Mouse (Mus musculus): Measurements from ENCODE around the gene Rims3.
A peak's percentile ranks its signal among the peaks of the same experiment; 100 is the strongest.

Rims3 gene

DNA sequence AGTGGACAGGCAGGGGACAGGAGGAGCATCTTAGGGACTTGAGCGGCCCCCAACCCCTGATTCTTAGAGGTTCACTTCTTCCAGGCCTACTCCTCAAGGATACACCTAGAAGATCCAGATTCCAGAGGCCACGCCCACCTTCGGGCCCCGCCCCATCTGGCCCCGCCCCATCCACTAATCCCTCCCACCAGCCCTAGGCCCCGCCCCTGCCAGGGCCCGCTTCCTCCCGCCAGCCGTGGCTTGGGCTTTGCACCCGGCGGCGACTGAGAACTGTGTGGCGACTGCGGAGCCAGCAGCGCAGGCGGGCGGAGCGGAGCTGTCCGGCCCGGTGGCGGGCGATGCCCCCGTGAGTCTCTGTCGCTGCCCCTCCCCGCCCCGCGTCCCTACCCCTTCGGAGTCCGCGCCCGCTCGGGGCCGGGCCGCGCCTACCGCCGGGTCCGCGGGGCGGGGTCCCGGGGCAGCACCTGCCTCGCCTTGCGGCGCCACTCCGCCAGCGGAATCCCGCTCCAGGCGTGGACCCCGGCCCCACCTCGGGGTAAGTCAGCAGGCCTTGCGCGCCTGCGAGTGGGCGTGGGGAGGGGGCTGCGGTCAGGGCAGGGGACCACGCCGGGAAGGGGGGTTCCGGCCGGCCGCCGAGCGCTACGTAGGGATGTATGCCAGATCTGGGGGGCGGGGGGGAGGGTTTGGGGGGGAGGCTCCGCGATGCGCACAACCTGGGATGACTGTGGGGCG is at the start of gene Rims3:
Rims3 (plus strand) TSS at position 229 of the 732 bp plus-strand sequence.
- DNase-seq (ENCODE audit: low spot score): peak; percentile 35

DNA sequence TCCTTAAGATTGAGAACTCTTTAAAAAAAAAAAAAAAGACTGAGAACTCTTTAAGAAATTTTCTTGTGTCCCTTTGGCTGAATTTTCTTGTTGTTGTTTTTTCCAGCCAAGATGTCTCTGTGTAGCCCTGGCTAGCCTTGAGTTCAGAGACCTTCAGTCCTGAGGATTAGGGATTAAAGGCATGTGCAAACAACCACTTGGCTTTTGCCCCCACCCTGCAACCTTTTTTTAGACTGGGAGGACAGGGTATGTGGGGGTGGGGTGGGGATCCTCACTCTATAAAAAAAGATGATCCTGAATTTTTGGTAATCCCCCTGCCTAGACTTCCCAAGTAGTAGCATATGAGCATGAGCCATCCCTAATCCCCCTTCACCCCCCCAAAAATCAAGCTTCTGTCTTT is 48.8 kb upstream of the Rims3 start:
- DNase-seq (ENCODE audit: low spot score): no peak

DNA sequence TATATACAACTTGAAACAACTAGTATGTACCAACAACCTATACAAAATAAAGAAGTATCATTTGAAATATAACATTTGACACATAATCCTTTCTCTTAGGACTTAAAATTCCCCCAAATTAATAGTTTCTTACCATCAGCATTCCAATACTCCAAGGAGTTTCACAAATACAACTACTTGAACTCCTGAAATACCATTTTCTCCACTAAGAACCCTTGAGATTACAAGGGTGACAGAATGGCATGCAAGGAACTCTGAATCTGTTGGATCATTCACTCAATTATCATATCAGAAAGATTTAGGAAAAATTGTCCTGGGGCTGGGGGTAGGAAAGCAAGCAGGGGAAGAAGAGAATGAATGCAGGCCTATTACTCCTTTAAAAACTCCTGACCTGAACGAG is 40.9 kb upstream of the Rims3 start:
- no peak for DNase-seq (ENCODE audit: low spot score)

DNA sequence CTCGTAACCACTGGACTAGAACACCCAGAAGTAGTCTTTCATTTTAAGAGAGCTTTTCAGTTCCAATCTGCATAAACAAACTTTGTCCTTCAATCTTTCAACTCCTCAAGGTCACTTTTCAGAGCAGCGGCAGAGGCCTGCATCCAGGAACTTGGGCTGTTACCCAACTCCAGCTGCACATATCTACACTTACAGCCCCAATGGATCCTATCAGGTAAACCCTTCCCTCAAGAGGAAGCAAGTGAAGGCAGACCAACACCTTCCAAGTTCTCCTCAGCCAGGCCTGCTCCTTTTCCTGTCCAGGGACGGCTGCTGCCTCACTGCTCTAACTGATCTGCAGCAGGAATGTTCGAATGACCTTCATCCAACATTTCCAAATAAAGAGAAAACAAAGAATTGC is 40.4 kb upstream of the Rims3 start:
- DNase-seq (ENCODE audit: low spot score): no peak

DNA sequence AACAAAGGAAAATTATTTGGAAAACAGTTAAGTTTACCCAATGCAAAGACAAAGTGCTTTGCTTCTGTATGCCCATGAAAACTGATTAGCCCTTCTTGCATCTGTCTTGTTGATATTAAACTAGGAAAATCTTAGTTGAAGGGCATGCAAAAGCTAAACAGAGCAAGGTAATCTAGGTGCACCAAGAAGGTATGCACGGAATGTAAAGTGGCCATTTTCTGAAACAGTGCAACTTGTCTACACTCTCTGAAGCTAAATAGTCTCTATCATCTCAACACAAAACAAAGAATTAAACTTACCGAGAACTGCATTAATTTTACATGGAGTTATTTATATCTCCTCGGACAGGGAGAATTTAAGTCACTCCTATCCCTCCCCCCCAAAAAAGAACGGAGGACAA is 39.5 kb upstream of the Rims3 start:
- DNase-seq (ENCODE audit: low spot score): no peak

DNA sequence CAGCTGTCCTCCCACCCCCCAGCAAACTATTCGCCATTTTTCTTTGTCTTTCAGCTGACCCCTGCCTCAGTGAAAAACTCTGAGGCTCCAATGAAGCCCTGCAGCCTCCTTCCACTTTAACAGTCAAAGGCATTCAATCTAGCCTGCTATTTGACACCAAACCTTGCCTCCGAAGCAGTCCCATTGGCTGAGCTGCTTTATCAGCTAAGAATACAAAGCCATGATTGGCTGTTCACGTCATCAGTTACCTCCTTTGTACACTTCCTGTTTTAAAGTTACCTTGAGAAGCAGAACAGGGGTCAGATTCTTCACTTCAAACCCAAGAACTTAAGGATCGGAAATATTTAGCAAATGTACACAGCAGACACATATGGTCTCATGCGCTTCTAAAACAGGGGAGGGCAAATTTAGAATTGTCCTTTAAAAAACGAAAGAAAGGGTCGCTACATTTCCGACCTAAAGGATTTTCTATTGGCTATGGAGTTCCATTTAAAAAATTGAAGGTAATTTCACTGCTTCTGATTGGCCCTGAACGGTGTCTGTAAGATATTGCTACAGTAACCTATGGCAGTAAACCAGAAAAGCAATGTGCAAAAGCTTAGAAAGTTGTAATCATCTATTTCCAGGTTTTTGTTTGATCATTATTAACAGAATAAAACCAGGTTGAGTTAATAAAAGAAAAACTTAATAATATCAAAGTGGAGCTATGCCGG is 38.8 kb upstream of the Rims3 start:
- peak; percentile 88 for DNase-seq (ENCODE audit: low spot score)

DNA sequence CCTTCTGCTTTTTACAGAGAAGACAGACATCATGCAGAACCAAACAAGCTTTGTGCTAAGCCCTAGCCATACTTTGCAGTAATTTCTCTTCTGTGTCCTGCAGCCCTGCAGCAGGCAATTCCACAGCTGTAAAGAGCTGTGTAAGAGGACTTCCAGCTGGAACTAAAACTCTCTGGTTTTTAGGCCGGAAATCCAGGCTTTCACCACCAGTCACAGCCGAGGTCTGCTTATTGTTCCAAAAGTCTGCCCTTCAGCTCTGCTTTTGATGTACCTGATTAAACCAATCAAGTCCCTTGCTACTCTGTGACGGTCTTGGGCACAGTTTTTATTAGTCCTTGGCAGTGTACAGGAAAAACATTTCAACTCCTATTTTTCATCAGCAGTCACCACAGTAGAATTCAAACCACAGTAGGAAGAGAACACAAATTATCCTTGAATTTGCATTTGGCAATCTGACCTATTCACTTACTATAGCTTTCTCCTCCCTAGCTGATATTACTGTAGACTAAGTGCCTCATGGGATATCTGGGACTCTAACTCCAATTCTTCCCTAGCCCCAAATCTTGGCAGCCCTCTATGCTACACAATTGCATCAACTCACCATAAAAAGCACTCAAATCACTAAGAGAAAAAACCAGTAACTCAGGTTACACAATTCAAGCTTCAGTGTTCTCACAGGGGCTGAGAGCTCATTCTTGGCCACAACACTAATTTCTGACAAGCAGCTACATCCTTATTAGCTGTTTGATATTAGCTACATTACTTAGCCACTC is 37.4 kb upstream of the Rims3 start:
- no peak for DNase-seq (ENCODE audit: low spot score)

DNA sequence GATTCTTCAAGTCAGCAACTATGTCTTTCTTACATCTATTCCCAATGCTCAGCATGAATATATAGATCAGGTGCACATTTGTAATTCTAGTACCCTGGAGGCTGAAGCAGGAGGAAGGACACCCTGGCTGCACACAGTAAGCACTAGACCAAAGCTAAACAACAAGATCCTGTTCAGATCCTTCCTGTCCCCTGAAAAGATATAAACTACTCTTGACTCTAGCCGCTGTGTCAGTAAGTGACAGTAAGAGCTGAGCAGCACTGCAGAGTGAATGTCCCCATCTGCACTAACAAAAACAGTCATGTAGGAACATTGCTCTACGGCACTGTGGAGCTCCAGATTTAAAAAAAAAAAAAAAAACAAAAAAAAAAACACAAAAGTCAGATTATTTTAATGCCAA is 36.7 kb upstream of the Rims3 start:
- DNase-seq (ENCODE audit: low spot score): no peak

DNA sequence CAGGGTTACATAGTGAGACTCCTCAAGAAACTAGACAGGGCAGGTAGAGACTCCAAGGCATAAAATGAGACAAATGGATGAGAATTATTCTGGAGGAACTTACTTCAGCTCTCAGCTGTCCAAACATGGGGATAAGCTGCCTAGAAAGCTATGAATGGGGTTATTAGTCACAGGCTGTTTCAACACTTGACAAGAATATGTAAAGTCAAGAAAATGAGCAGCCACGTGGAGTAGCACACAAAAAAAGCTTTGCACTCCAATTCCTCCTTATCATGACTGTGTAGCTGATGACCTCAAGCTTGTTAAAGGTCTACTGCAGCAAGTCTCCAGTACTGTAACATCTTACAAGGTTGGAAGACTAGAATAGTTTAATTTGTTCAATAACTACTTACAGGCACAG is 35.3 kb upstream of the Rims3 start:
- DNase-seq (ENCODE audit: low spot score): no peak

DNA sequence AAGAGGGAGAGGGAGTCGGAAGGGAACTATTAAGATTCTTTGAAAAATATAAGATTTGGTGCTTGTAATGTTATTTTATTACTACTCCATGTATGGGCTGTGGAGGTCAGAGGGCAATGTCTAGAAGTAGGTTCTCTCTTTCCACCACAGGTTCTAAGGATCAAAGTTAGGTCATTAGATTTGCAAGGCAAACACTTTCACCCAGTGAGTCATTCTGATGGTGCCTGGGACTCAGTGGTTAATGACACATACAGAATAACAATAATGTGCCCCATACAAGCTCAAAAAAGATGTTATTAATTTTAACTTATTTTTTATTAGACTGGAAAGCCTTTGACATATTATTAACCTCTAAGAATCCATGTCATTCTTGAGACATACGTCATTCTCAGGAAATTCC is 34.7 kb upstream of the Rims3 start:
- no peak for DNase-seq (ENCODE audit: low spot score)

DNA sequence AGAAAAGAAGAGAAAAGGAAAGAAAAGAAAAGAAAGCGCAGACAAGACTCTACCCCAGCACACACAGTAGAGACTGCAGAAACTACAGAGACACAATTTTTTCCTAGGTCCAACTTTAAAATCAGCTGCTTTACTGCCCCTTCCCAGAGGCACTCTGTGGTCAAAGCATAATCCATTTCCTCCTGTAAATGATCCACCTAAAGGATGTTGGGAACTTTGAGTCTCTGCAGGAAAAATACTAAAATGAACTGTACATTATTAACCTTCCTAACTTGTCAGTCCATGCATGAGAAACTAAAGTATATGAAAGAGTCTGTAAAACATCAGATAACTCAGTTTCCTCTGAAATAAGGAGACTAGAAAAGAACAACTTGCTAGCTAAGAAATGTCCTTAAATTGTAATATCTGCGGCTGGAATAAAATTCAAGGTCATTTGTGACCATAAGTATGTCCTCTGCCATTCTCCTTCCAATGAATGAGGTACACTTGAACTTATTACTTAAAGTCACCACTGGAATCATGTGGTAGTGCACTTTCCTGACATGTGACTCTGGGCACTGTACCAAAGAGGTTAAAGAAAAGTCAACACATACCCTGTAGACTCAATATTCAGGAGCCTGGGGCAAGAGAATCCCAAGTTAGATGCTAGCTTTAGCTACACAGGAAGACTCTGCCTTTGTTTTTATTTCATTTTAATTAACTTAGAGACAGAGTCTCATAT is 32.3 kb upstream of the Rims3 start:
- no peak for DNase-seq (ENCODE audit: low spot score)

DNA sequence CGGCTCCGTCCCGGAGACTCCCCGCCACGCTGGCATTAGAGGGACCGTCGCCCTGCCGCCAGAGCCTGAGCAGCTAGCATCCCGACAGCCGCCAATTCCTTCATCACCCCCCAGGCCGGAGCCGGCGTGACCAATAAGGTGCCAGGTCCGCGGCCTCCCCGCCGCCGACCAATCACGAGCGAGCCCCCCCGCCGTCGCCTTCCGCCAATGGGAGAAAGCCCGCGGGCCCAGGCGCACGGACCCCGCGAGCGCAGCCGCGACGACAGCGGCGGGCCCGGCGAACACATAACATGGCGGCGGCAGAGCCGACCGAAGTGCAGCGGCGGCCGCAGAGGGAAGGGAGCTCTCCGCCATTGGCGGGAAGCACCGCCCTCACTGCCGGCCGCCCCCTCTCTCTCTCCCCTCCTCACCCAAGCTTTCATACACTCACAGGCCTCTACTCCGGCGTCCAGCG is 29.5 kb upstream of the Rims3 start:
- DNase-seq (ENCODE audit: low spot score): peak; percentile 97

DNA sequence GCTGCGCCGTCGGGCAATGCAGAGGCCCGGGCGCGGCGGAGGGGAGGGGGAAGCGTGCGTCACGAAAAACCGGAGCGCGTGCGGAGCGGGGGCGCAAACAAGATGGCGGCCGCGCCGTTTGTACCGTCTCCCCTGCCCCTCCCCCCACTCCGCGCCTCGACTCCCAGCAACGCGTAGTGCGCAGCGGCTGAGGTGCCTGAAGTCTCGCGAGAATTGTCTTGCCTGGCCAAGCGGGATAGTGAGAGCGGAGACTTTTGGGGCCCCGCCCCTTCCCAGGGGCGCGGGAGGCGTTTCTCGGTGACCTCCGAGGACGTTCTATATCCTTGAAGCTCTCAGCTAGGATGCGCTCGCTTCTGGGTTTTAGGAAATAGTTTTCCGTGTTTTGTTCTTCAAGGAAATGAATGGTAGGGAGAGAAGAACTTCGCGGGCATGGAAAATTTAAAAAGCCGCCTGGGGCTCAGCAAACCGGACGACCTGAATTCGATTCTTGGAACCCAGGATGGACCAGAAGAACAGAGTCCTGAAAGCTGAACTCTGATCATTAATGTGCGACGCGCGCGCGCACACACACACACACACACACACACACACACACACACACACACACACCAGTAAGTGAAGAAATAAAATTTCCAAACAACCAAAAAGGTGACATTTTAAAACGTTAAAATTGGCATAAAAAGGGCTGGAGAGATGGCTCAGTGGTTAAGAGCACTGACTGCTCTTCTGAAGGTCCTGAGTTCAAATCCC is 28.9 kb upstream of the Rims3 start:
- peak; percentile 98 for DNase-seq (ENCODE audit: low spot score)

DNA sequence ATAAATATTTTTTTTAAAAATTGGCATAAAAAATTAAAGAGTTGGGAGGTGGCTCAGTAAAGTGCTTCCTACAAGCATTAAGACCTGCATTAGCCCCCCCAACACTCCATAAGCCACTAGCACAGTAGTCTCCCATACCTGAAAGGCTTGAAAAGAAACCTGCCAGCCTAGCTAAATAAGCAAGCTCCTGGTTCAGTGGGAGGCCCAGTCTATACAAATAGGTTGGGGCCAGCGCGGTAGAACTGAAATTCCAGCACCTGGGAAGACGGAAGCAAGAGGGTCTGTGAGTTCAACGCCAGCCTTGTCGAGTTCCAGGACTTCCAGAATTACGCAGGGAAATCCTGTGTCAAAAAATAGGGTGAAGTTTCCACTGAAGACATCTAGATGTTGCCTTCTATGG is 28.2 kb upstream of the Rims3 start:
- DNase-seq (ENCODE audit: low spot score): no peak

DNA sequence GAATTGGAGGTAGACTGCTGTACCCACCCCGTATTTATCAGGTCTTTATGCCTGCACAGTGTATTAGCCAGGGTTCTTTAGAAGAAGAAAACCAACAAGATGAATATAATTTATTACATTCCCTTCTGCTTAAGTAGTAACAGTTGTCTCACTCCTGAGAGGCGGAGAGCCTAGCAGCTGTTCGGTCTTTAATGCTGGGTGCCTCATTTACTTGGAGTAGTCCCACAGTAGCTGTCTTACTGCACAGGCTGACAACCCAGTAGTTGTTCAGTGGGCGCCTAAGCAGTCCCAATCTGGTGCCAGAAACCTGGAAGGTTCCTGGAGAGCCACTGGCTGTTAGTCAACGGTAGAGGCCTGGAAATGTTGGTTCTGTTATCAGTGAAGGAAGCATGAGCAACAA is 23.8 kb upstream of the Rims3 start:
- DNase-seq (ENCODE audit: low spot score): no peak

DNA sequence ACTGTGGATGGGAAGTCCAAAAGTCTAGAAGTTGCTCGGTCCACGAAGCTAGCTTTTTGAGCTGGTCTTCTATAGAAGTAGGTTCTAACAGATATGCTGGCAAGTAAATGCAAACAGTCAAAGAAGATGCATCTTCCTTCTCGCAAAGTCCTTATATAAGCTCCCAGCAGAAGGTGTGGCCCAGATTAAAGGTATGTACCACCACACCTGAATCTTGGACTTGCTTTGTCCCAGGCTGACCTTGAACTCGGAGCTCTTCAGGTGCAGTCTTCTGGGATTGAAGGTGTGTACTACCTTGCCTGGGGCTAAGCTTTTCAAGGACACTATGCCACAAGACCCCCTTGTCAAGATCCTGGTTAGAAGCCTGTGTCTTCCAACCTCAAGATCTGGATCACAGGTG is 23.1 kb upstream of the Rims3 start, which contains the start of gene Nfyc:
Nfyc (minus strand) TSS at position 101 of the 400 bp plus-strand sequence.
- no peak for DNase-seq (ENCODE audit: low spot score)

DNA sequence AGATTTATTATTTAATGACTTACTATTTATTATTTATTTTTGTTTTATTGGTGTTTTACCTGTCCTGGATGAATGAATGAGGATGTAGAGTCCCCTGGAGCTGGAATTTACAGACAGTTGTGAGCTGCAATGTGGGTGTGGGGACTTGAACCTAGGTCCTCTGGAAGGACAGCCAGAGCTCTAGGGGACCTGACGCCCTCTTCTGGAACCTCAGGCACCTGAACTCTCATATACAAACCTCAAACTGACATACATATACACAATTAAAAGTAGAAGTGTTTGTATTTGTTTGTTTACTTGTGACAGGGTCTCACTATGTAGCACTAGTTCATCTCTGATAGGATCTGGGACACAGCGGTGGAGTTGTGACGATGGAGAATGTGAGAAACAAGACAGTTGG is 13.3 kb upstream of the Rims3 start:
- DNase-seq (ENCODE audit: low spot score): no peak

DNA sequence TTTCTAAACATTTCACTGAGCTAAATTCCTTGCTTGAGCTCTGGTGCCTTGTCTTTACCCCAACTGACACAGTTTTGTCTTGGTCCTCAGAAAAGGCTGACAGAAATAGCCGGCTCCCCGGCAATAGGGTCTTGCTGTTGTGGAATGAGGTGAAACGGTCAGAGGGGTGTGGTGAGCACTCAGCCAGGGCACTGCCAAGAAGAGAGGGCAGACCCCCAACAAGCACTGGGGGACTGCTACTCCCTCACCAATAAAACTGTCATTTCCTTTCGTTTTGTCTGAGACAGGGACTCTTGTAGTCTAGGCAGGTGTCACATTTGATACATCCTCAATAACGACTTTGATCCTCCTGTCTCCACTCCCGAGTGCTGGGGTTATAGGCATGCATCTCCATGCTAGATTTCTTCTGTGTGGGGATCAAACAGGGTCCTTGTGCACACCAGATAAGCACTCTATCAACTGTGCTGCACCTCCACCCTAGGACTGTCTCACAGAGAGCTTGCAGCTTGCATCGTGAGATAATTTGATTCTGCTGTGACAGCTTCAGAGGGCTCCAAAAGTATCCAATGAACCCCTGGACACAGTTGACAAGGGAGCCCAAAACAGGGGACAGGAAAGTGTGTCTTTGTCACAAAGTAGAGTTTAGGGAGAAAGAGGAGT is 10.1 kb upstream of the Rims3 start:
- no peak for DNase-seq (ENCODE audit: low spot score)

DNA sequence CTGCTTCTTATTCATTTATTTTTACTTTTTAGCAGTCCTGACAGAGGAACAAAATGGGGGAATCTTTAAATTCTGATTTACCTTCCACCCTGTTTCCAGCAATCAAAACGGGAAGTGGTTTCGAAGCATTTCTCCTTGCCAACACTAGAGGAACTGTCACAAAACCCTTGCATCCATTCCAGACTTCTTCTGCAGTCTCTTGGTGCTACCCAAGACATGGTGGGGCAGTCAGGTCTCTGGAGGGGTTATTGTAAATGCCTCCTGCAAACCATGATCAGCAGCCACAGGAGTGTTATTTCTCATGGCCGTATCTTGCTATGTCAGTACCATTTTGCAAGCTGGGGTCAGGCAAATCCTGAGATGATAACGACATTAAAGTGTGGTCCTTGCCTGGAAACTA is 9.5 kb upstream of the Rims3 start:
- DNase-seq (ENCODE audit: low spot score): no peak

DNA sequence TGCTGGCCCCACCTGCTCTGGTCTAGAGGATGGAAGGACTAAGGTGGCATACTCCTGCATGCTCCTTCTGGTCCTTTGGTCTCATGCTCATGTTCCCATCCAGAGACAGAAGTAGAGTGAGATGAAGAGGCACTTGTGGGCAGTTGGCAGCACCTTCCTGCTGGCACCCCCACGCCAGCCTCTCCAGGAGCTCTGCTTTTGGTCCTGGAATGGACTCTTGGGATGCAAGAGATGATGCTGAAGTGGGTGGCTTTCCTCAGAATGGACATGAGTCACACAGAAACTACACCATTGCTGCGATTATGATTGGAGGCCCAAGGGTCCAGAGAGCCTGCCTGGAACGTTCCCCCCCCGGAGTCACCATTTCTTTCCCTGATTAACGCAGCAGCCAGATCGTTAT is 5.7 kb upstream of the Rims3 start:
- DNase-seq (ENCODE audit: low spot score): no peak

DNA sequence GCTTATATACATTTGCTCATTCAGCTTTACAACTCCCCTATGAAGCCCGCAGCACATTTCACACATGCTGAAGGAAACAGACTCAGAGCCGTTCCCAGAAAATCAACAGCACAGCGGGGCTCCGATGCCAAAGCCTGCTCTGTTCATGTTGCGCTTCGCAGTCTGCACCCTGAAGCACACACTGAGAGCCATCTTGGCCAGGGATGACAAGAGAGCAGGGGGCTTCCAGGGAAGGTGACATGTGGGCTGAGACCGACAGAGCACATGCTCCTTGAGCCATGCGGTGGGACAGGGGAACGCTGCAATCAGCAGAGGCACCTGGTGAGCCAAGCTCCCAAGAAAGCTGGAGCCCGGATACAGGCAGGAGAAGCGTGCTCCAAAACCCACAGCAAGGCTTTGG is 5.2 kb upstream of the Rims3 start:
- no peak for DNase-seq (ENCODE audit: low spot score)
